Mouse (Mus musculus) embryonic fibroblast, embryonic 13.5 days (primary cell): ENCODE measurements around the gene Apol7c.

ENCODE experiments used
- CTCF ChIP-seq: IDR thresholded peaks from 2 replicates; pipeline ENCODE4 v1.5.1; 2011; ENCODE audit warnings: mild to moderate bottlenecking, control low read depth, low read length, moderate library complexity, borderline replicate concordance; ENCODE audit not compliant: insufficient read depth
- POLR2A ChIP-seq: IDR thresholded peaks from 2 replicates; pipeline ENCODE4 v1.6.1; 2011; ENCODE audit warnings: low read depth, mild to moderate bottlenecking, control low read depth, low read length, moderate library complexity

DNA sequence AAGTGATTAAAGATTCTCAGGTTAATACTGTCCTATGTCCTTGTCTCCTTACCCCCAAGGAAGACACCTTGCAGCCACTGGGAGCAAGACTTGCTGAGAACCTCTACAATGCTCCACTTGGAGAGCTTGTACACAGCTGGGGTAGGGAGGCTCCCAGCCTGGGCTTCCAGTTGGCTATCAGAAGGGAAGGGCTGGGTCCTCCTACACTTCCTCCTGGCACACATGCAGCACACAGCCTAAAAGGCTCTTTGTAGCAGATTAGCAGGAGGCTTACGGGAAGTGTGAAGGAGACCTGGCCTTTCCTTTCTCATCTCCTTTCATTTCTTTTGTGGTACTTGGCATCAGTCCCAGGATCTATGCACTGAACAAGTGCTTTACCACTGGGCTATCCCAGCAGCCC is 48.6 kb upstream of the Apol7c start:
- TF ChIP-seq CTCF (no peak), POLR2A (no peak)
